Mouse (Mus musculus) liver, postnatal 0 days (tissue): ENCODE results near the gene Lst1. TPM values are rescaled to one million over a fixed set of nuclear protein-coding genes. Genes with fewer than 3 reads are reported as not detected.
A peak's percentile ranks its signal among the peaks of the same experiment; 100 is the strongest.

Experiments used
- ATAC-seq: fragments of 200-750 bp; cut with Nextera tagmentation; 2 replicates; pipeline ENCODE4 v1.8.0; 2017; ENCODE audit warnings: mild to moderate bottlenecking, moderate library complexity
- DNase-seq: peaks from one replicate; pipeline ENCODE4 v3.0.0-alpha.2; 2016
- H3K27ac ChIP-seq: fragments of 300-500 bp; sonication (generic); 2 replicates; pipeline ENCODE4 v1.5.1; 2014; ENCODE audit warnings: antibody characterized with exemption, moderate library complexity, mild to moderate bottlenecking, low read depth
- H3K27me3 ChIP-seq: fragments of 300-500 bp; sonication (generic); 2 replicates; pipeline ENCODE4 v1.6.1; 2014; ENCODE audit warnings: low read length, control low read depth, mixed read lengths; ENCODE audit not compliant: insufficient read depth
- H3K36me3 ChIP-seq: fragments of 300-500 bp; sonication (generic); replicated peaks from 2 replicates; pipeline ENCODE4 v1.6.1; 2014; ENCODE audit warnings: mild to moderate bottlenecking, control low read depth, low read length, moderate library complexity, mixed read lengths; ENCODE audit not compliant: insufficient read depth
- H3K4me1 ChIP-seq: fragments of 300-500 bp; sonication (generic); 2 replicates; pipeline ENCODE4 v1.6.1; 2014; ENCODE audit warnings: antibody characterized with exemption, mild to moderate bottlenecking, control low read depth; ENCODE audit not compliant: insufficient read depth
- H3K4me2 ChIP-seq: fragments of 300-500 bp; sonication (generic); 2 replicates; pipeline ENCODE4 v1.6.1; 2014; ENCODE audit warnings: low read depth, mild to moderate bottlenecking, low read length, moderate library complexity, mixed read lengths
- H3K4me3 ChIP-seq: fragments of 300-500 bp; sonication (generic); 2 replicates; pipeline ENCODE4 v1.5.1; 2014; ENCODE audit warnings: low read depth, low read length
- H3K9ac ChIP-seq: fragments of 300-500 bp; sonication (generic); replicated peaks from 2 replicates; pipeline ENCODE4 v1.6.1; 2014; ENCODE audit warnings: mild to moderate bottlenecking, moderate library complexity
- H3K9me3 ChIP-seq: fragments of 300-500 bp; sonication (generic); 2 replicates; pipeline ENCODE4 v1.6.1; 2016; ENCODE audit warnings: mild to moderate bottlenecking, control low read depth, low read length, mixed read lengths
- CTCF ChIP-seq: sonication (generic); IDR thresholded peaks from 2 replicates; pipeline ENCODE4 v1.5.1; 2016; ENCODE audit warnings: antibody characterized with exemption, low read depth
- EP300 ChIP-seq: IDR thresholded peaks from 2 replicates; pipeline ENCODE4 v1.6.1; 2016; ENCODE audit warnings: antibody characterized with exemption, low read depth, mild to moderate bottlenecking
- WGBS: fragments of 180-500 bp; shearing (Covaris S2); extraction: QIAGEN DNeasy Blood & Tissue Kit; methylation state at CpG from one replicate; pipeline ENCODE4 v1.1.7; 2014; ENCODE audit not compliant: insufficient replicate concordance; 5-methylcytosine and 5-hydroxymethylcytosine counted together
- polyA plus RNA-seq: library from polyadenylated mRNA; unstranded; fragments of >200 nt; fragmentation: Nextera tagmentation; extraction: Ambion mirVana; gene quantifications from 2 replicates; pipeline ENCODE4 v1.2.1, GENCODE M21; 2015

Lst1 gene
- polyA plus RNA-seq, 1 experiment from 2014 or later: 44.2 TPM

DNA sequence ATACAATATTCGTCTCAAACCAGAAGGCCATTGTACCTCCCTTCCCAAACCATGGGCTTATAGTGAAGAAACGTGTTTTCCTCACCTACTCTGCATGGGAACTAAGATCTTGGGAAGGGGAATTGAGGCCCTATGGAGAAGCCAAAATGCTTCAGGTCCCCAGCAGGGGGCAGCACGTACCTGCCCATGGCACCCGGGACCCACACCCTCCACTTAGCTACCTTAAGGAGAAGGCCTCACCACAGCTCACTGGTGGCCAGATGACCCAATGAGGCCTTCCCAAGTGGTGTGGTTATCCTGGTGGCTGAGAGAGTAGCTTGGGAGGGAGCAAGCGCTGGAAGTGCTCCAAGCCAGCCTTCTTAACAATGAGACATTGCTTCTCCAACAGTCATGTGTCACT lies 9.7 kb downstream of the Lst1 start:
- H3K27me3 ChIP-seq: no peaks in the 10 kb centered on the region
- H3K9ac ChIP-seq: no peak overlapping the region
- ATAC-seq (peak; percentile 73), DNase-seq (peak; percentile 83)
- WGBS: 14% methylated on average over 5 of the region's 5 CpGs
- no peaks in the 10 kb centered on the region for H3K9me3 ChIP-seq
- no peak overlapping the region for H3K4me3 ChIP-seq
- H3K4me1 ChIP-seq: 0 out of 2 replicates have a peak, but pooled peaks cover 4% of the 10 kb centered on the region
- H3K4me2 ChIP-seq: no peak overlapping the region
- no peak overlapping the region for H3K27ac ChIP-seq
- no peaks in the 10 kb centered on the region for H3K36me3 ChIP-seq
- TF ChIP-seq EP300 (no peak), CTCF (peak; percentile 97)

- ATAC-seq (no peak), DNase-seq (no peak)
- Histone ChIP-seq H3K36me3 (no peaks in the 10 kb centered on the region), H3K4me2 (no peak within 1 kb of the TSS), H3K4me3 (no peak within 1 kb of the TSS), H3K4me1 (0 out of 2 replicates have a peak, but pooled peaks cover 4% of the 10 kb centered on the region), H3K9ac (no peak within 1 kb of the TSS), H3K27ac (no peak within 1 kb of the TSS), H3K27me3 (no peaks in the 10 kb centered on the region), H3K9me3 (no peaks in the 10 kb centered on the region)
- 54% methylated on average over 2 of the region's 2 CpGs for WGBS
- TF ChIP-seq CTCF: no peak
- TF ChIP-seq EP300: no peak
Measured at GRCm38 (mm10) chr17:35175968-35176367, 12.3 kb downstream of the Lst1 start, which contains the start of gene Aif1. Gene Aif1 (minus strand): TSS chr17:35176068.

- TF ChIP-seq EP300 (no peak), CTCF (no peak)
- Histone ChIP-seq H3K9ac (no peak overlapping the region), H3K9me3 (no peaks in the 10 kb centered on the region), H3K4me2 (no peak overlapping the region), H3K4me1 (0 out of 2 replicates have a peak, but pooled peaks cover 4% of the 10 kb centered on the region), H3K27ac (no peak overlapping the region), H3K4me3 (no peak overlapping the region), H3K36me3 (no peaks in the 10 kb centered on the region), H3K27me3 (no peaks in the 10 kb centered on the region)
- 55% methylated on average over 6 of the region's 6 CpGs for WGBS
- no peak for ATAC-seq
- no peak for DNase-seq
Measured at GRCm38 (mm10) chr17:35175382-35175781, 12.9 kb downstream of the Lst1 start.

DNA sequence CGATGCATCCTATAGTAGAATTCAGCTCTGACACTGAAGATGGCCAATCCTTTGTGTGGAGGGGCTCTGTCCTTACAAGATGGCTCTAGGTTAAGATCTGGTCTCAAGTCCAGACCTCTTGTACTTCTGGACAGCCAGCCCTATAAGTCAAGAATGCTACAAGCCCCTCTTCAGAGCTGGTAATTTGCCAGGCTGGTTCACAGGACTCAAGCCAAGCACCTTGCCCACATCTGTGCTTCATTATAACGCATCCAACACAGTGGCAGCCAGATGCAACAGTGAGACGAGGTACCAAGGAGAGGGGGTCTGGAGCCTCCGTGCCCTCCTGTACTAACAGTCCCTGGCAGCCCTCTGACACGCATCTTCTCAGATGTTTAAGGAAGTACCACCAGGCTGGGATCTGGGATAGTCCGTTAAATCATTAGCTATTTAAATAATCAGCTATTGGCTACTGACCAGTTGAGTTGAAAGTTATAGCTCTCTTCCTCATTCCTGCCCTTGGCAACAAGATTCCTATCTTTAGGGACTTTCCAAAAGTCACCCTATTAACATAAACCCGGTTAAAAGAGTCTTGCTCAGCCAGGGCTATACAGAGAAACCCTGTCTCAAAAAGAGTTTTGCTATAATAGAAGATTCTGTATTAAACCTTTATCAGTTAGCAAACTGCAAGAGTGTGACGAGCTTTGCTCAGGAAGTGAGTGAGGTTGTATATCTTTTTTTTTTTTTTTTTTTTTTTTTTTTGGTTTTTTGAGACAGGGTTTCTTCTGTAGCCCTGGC lies 13.8 kb downstream of the Lst1 start:
- Histone ChIP-seq H3K27ac (no peak overlapping the region), H3K4me3 (no peak overlapping the region), H3K4me2 (no peak overlapping the region), H3K4me1 (0 out of 2 replicates have a peak, but pooled peaks cover 4% of the 10 kb centered on the region), H3K9me3 (no peaks in the 10 kb centered on the region), H3K9ac (no peak overlapping the region), H3K27me3 (no peaks in the 10 kb centered on the region), H3K36me3 (no peaks in the 10 kb centered on the region)
- TF ChIP-seq CTCF (no peak), EP300 (no peak)
- no peak for ATAC-seq
- DNase-seq: no peak
- WGBS: 62% methylated on average over 8 of the region's 8 CpGs

- Histone ChIP-seq H3K36me3 (no peaks in the 10 kb centered on the region), H3K4me1 (0 out of 2 replicates have a peak, but pooled peaks cover 4% of the 10 kb centered on the region), H3K4me3 (no peak overlapping the region), H3K27me3 (no peaks in the 10 kb centered on the region), H3K4me2 (0 out of 2 replicates have a peak overlapping the region, but pooled peaks have one; percentile 20), H3K9me3 (no peaks in the 10 kb centered on the region), H3K27ac (peak overlapping the region; percentile 64), H3K9ac (no peak overlapping the region)
- DNase-seq: no peak
- ATAC-seq: no peak
- TF ChIP-seq EP300: no peak
- no peak for TF ChIP-seq CTCF
- WGBS: 55% methylated on average over 3 of the region's 3 CpGs
Measured at GRCm38 (mm10) chr17:35173329-35173728, 14.9 kb downstream of the Lst1 start.

DNA sequence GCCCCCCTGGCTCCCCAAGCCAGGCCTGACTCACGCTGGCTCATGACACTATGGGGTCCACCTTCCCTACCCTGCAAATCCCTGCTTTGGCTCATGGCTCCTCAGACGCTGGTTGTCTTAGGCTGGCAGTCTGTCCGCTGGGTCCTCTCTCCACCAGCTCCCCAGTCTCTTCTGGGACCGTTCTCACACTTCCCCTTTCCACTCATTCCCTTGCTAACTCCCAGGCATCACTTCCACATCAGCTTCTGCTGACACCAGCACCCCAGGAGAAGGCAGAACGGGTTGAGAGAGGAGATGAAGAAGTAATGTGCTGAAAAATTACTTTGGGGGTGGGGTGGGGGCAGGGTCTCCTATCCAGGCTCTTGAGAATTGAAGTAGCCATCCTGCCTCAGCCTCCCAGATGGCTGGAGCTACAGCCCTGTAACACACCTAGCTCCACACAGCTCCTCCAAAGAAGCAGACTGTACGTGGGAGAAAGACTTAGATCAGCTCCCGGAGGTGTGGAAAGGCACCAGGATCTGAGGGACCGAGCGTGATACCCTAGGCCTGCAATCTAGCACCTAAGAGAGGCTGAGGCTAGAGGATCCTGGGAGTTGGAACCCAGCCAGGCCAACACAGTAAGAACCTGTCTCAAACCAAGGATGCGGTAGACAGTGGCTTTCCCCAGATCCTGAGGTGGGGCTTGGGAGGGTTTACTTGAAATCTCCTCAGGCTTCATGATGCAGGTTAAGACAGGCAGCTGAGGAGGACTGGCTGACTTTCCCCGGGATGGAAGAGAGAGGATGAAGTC lies 15.6 kb downstream of the Lst1 start:
- Histone ChIP-seq H3K4me3 (no peak overlapping the region), H3K9me3 (no peaks in the 10 kb centered on the region), H3K27ac (peak overlapping the region; percentile 64), H3K9ac (no peak overlapping the region), H3K27me3 (no peaks in the 10 kb centered on the region), H3K4me2 (peak overlapping the region; percentile 20; the same call in 1 of the 2 replicates), H3K36me3 (no peaks in the 10 kb centered on the region), H3K4me1 (0 out of 2 replicates have a peak, but pooled peaks cover 4% of the 10 kb centered on the region)
- 53% methylated on average over 11 of the region's 11 CpGs for WGBS
- DNase-seq (no peak), ATAC-seq (peak; percentile 24; the same call in 1 of the 2 replicates)
- TF ChIP-seq CTCF (no peak), EP300 (no peak)
